Mouse (Mus musculus): ENCODE data around the gene Trpc4.

DNA sequence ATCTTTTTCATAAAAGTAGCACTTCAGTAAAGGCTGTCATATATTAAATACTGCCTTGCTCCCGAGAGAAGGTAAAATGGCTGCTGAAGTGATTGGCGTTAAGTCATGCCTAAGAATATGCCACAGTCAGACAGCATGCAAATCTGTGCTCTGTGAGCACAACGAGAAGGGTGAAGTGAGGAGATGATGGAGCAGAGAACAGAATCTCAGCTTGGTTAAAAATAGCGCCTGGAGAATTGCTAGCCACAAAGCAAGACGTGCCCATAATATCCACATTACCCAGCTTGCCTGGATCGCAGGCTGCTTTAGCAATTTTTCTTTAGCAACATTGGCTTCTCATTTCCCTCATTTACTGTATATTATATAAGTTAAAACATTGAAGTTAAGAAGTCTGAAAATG lies 113.3 kb downstream of the Trpc4 start:
- no peak for TF ChIP-seq E2F4 (IDR thresholded peaks at IDR 0.05; ENCODE audit: insufficient read depth)
- no peak for TF ChIP-seq POLR2A (IDR thresholded peaks at IDR 0.05; ENCODE audit: insufficient read length, low read depth)
- no peak for TF ChIP-seq USF1 (IDR thresholded peaks at IDR 0.05; ENCODE audit: low read depth)
- no peak for TF ChIP-seq TCF3 (IDR thresholded peaks at IDR 0.05; ENCODE audit: insufficient read length, low read depth)
- no peak for TF ChIP-seq MAX (IDR thresholded peaks at IDR 0.05; ENCODE audit: low read depth)
- no peak for TF ChIP-seq MYOG (IDR thresholded peaks at IDR 0.05; ENCODE audit: control insufficient read depth in 1 of 3, insufficient read depth in 1 of 3, insufficient read length in 2 of 3, low read depth in 2 of 3)
- TF ChIP-seq TCF12 (IDR thresholded peaks at IDR 0.05; ENCODE audit: insufficient read depth, poor library complexity, severe bottlenecking): no peak
- no peak for TF ChIP-seq SRF (IDR thresholded peaks at IDR 0.05; ENCODE audit: control insufficient read depth, insufficient read length, low read depth)
- no peak for TF ChIP-seq CEBPB (IDR thresholded peaks at IDR 0.05; ENCODE audit: insufficient read depth, poor library complexity, severe bottlenecking)
- no peak for TF ChIP-seq POLR2AphosphoS2 (IDR thresholded peaks at IDR 0.05; ENCODE audit: insufficient read length, low read depth)
- no peak for TF ChIP-seq REST (IDR thresholded peaks at IDR 0.05; ENCODE audit: insufficient read depth, insufficient read length)

Measured in myocyte (in vitro differentiated cells).